ENCODE assay signal across 12 mouse cellular contexts in the genomic region with DNA sequence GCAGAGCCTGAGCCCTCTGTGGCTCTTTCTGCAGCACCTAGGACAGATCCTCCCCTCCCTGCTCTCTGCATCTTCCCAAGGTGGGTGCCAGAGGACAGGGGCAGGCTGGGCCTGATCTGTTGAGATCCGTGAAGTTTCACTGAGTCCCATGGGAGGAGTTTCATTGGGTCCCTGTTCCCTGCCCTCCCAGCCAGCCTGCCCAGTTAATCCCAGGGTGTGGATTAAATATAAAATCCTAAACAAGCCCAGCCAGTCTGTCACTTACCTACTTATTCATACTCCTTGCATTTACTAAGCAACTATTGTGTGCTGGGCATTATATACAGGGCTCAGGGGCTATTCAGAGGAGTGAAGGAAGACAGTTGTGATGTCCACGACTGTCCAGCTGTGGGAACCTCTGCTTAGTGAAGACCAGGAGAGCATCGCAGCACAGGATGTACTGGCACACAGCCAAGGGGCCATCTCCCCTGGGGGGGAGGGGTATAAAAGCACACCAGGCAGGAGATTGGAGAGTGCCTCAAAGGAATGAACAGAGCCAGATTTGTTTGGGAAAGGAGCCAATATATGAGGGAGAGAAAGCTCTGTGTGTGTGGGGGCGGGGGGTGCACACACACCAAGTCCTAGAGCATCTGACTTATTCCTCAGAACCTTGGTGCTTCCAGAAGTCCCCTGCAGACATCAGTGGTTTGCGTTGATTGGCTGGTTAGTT. TPM values are rescaled to one million over a fixed set of nuclear protein-coding genes. Genes with fewer than 3 reads are reported as not detected.
DNase-seq lines count a peak whose midpoint lies in the region; ATAC-seq and TF ChIP-seq lines count a peak whose summit lies in the region.
"Had no signal": no experiment of that assay in that cellular context is flagged by ENCODE, and none has a peak within 500 bp of the region (broad histone marks: within the 10 kb centered on the region; RNA-seq: fewer than 3 reads in every experiment).

No protein-coding gene starts in this region.

- H3K9ac ChIP-seq in heart, postnatal 0 days (replicated peaks; ENCODE audit: low read depth, low read length), result no peak overlapping the region
- H3K9ac ChIP-seq in midbrain, embryonic 12.5 days (replicated peaks), result no peak overlapping the region
- no peak overlapping the region for H3K9ac ChIP-seq in midbrain, embryonic 11.5 days (ENCODE audit: low read length)
- no peak overlapping the region for H3K9ac ChIP-seq in hindbrain, embryonic 13.5 days
- no peak overlapping the region for H3K9ac ChIP-seq in stomach, embryonic 16.5 days (ENCODE audit: low read length)
- H3K9ac ChIP-seq: liver, embryonic 15.5 days had no signal

- 0 out of 2 replicates have a peak overlapping the region, but pooled peaks have one; percentile 17 for H3K27ac ChIP-seq in heart, postnatal 0 days (ENCODE audit: low read depth)
- peak overlapping the region; percentile 78 for H3K27ac ChIP-seq in midbrain, embryonic 12.5 days (replicated peaks)
- H3K27ac ChIP-seq in midbrain, embryonic 11.5 days (ENCODE audit: low read depth, low read length), result no peak overlapping the region
- H3K27ac ChIP-seq in hindbrain, embryonic 13.5 days, result peak overlapping the region; percentile 78
- no peak overlapping the region; the same call in 1 of the 2 replicates for H3K27ac ChIP-seq in stomach, embryonic 16.5 days (ENCODE audit: low read length)
- H3K27ac ChIP-seq: liver, embryonic 15.5 days had no signal

- H3K4me2 ChIP-seq in heart, postnatal 0 days (ENCODE audit: low read depth, low read length), result no peak overlapping the region
- 0 out of 2 replicates have a peak overlapping the region, but pooled peaks have one; percentile 25 for H3K4me2 ChIP-seq in midbrain, embryonic 12.5 days (replicated peaks)
- H3K4me2 ChIP-seq in midbrain, embryonic 11.5 days, result no peak overlapping the region
- H3K4me2 ChIP-seq in hindbrain, embryonic 13.5 days, result no peak overlapping the region
- no peak overlapping the region for H3K4me2 ChIP-seq in stomach, embryonic 16.5 days (ENCODE audit: low read depth, low read length)
- H3K4me2 ChIP-seq: liver, embryonic 15.5 days had no signal

- ATAC-seq in heart, postnatal 0 days (ENCODE audit: insufficient read depth, low read depth), result no peak
- no peak for ATAC-seq in midbrain, embryonic 12.5 days (ENCODE audit: low FRiP score, low read depth)
- no peak for ATAC-seq in midbrain, embryonic 11.5 days (ENCODE audit: low FRiP score)
- ATAC-seq in hindbrain, embryonic 13.5 days (ENCODE audit: low FRiP score), result no peak
- peak; percentile 64; the same call in 1 of the 2 replicates for ATAC-seq in stomach, embryonic 16.5 days (ENCODE audit: insufficient read depth, low FRiP score)

- DNase-seq in heart, postnatal 0 days (ENCODE audit: low spot score), result no peak
- no peak for DNase-seq in heart, adult 11 months
- DNase-seq in midbrain, embryonic 11.5 days (ENCODE audit: low spot score, missing footprints), result no peak
- DNase-seq in thymus, postnatal 4 days, result no peak
- DNase-seq in urinary bladder, postnatal 25 days (ENCODE audit: low spot score), result no peak
- DNase-seq: thymus, postnatal 25 days had no signal

- TF ChIP-seq EP300 in heart, postnatal 0 days (IDR thresholded peaks at IDR 0.05; ENCODE audit: low read depth), result no peak

- H3K27me3 ChIP-seq in heart, postnatal 0 days (ENCODE audit: control insufficient read depth, insufficient read depth, low read length), result 0 out of 2 replicates have a peak, but pooled peaks cover under 1% of the 10 kb centered on the region
- peaks cover 54% of the 10 kb centered on the region for H3K27me3 ChIP-seq in midbrain, embryonic 12.5 days
- H3K27me3 ChIP-seq in midbrain, embryonic 11.5 days (ENCODE audit: control insufficient read depth, insufficient read depth, low read length), result peaks cover 14% of the 10 kb centered on the region
- H3K27me3 ChIP-seq in hindbrain, embryonic 13.5 days, result peaks cover 44% of the 10 kb centered on the region
- H3K27me3 ChIP-seq in stomach, embryonic 16.5 days (ENCODE audit: control insufficient read depth, insufficient read depth, low read length), result no peaks in the 10 kb centered on the region

- H3K4me3 ChIP-seq in heart, postnatal 0 days (ENCODE audit: low read depth, low read length), result no peak overlapping the region
- no peak overlapping the region for H3K4me3 ChIP-seq in midbrain, embryonic 12.5 days
- H3K4me3 ChIP-seq in midbrain, embryonic 11.5 days (ENCODE audit: low read depth, low read length), result no peak overlapping the region
- H3K4me3 ChIP-seq in hindbrain, embryonic 13.5 days, result no peak overlapping the region
- H3K4me3 ChIP-seq in stomach, embryonic 16.5 days (replicated peaks; ENCODE audit: low read length), result no peak overlapping the region
- H3K4me3 ChIP-seq: heart, embryonic 12.5 days; liver, embryonic 15.5 days; megakaryocyte, embryonic 14.5 days had no signal

- peaks cover 26% of the 10 kb centered on the region for H3K4me1 ChIP-seq in heart, postnatal 0 days (ENCODE audit: control insufficient read depth, insufficient read depth)
- peaks cover 70% of the 10 kb centered on the region for H3K4me1 ChIP-seq in midbrain, embryonic 12.5 days
- peaks cover 36% of the 10 kb centered on the region for H3K4me1 ChIP-seq in midbrain, embryonic 11.5 days (ENCODE audit: control insufficient read depth, insufficient read depth, low read length)
- peaks cover 99% of the 10 kb centered on the region for H3K4me1 ChIP-seq in hindbrain, embryonic 13.5 days (replicated peaks)
- H3K4me1 ChIP-seq in stomach, embryonic 16.5 days (ENCODE audit: control insufficient read depth, insufficient read depth, low read length), result peaks cover 13% of the 10 kb centered on the region; the same call in 1 of the 2 replicates

- no peak for TF ChIP-seq CTCF in heart, postnatal 0 days (IDR thresholded peaks at IDR 0.05; ENCODE audit: low read depth)

- H3K9me3 ChIP-seq in heart, postnatal 0 days (replicated peaks; ENCODE audit: control insufficient read depth, low read length), result no peaks in the 10 kb centered on the region
- no peaks in the 10 kb centered on the region for H3K9me3 ChIP-seq in midbrain, embryonic 12.5 days
- no peaks in the 10 kb centered on the region for H3K9me3 ChIP-seq in midbrain, embryonic 11.5 days (ENCODE audit: control insufficient read depth, low read length)
- H3K9me3 ChIP-seq in hindbrain, embryonic 13.5 days, result no peaks in the 10 kb centered on the region
- H3K9me3 ChIP-seq in stomach, embryonic 16.5 days (replicated peaks; ENCODE audit: control insufficient read depth, low read length), result no peaks in the 10 kb centered on the region
- H3K9me3 ChIP-seq: heart, embryonic 12.5 days; liver, embryonic 15.5 days; megakaryocyte, embryonic 14.5 days had no signal

- WGBS in heart, postnatal 0 days, result 35% methylated on average over 5 of the region's 5 CpGs
- 46% methylated on average over 5 of the region's 5 CpGs for WGBS in midbrain, embryonic 12.5 days
- 54% methylated on average over 5 of the region's 5 CpGs for WGBS in midbrain, embryonic 11.5 days
- WGBS in hindbrain, embryonic 13.5 days, result 46% methylated on average over 5 of the region's 5 CpGs
- 38% methylated on average over 5 of the region's 5 CpGs for whole genome bisulfite sequencing in stomach, embryonic 16.5 days

- no peaks in the 10 kb centered on the region for H3K36me3 ChIP-seq in heart, postnatal 0 days (replicated peaks; ENCODE audit: control insufficient read depth, insufficient read depth, low read length)
- H3K36me3 ChIP-seq in midbrain, embryonic 12.5 days, result no peaks in the 10 kb centered on the region
- H3K36me3 ChIP-seq in midbrain, embryonic 11.5 days (ENCODE audit: control insufficient read depth, insufficient read depth, low read length), result no peaks in the 10 kb centered on the region
- no peaks in the 10 kb centered on the region for H3K36me3 ChIP-seq in hindbrain, embryonic 13.5 days
- H3K36me3 ChIP-seq in stomach, embryonic 16.5 days (ENCODE audit: control insufficient read depth, insufficient read depth, low read length), result no peaks in the 10 kb centered on the region
- H3K36me3 ChIP-seq: heart, embryonic 12.5 days; liver, embryonic 15.5 days had no signal

RNA-seq across cellular contexts. Expression of gene Flrt1, which starts 36.8 kb away (rescaled TPM):
- 0.23 and 0.89 TPM in 2 replicates for total RNA-seq in heart, postnatal 0 days (2014; rRNA removed; ENCODE audit: low replicate concordance)
- polyA plus RNA-seq in heart, postnatal 0 days (2015; fragmentation: Nextera tagmentation; extraction: Ambion mirVana), result 1.0 TPM in 2 replicates
- polyA plus RNA-seq in midbrain, embryonic 12.5 days (2016; fragmentation: Nextera tagmentation; extraction: Ambion mirVana), result 8.0 and 8.2 TPM in 2 replicates
- 7.5 and 8.2 TPM in 2 replicates for polyA plus RNA-seq in midbrain, embryonic 11.5 days (2014; fragmentation: Nextera tagmentation; extraction: Ambion mirVana)
- 7.1 and 8.1 TPM in 2 replicates for polyA plus RNA-seq in hindbrain, embryonic 13.5 days (2015; fragmentation: Nextera tagmentation; extraction: Ambion mirVana)
- polyA plus RNA-seq in stomach, embryonic 16.5 days (2015; fragmentation: Nextera tagmentation; extraction: Ambion mirVana), result 3.4 and 3.6 TPM in 2 replicates

Comparison
In these comparisons a context has a peak if more than half of its experiments do, and no peak if none do; other contexts are left out.
1. H3K27ac ChIP-seq: peak in heart, postnatal 0 days (single experiment), midbrain, embryonic 12.5 days (single experiment) and hindbrain, embryonic 13.5 days (single experiment); none in midbrain, embryonic 11.5 days (single experiment) and stomach, embryonic 16.5 days (single experiment).